In the genomic region with DNA sequence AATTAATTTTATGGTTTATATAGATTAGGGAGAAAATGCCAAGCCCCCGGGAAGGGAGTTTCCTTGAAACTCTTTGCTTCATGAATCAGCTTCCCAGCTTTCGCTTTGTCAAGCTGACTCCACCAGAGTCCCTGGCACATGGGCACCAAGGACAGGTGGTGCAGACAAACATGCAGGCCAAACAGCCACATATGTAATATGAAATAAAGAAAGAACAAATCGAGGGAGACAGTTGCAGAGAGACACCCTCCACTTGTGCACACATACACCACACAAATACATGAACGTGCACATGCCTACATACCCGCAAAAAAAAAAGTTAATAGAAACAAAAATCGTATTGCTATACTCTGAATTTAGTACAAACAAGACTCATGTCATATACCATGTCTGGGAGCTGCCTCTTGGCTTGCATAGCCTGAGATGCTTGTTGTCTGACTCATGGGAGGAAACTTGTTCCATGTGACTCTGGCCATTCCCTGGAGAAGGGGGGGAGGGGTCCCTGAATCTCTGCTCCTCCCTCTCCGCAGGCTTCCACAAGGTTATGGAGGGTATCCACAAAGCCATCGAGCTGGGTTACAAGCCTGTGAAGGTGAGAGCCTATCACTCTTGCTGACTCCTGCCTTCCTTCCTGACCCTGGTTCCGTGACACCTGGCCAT, we compare ENCODE assay signal across 12 mouse cellular contexts. TPM values are rescaled to one million over a fixed set of nuclear protein-coding genes. Genes with fewer than 3 reads are reported as not detected.
DNase-seq lines count a peak whose midpoint lies in the region; ATAC-seq and TF ChIP-seq lines count a peak whose summit lies in the region.
"Had no signal": no experiment of that assay in that cellular context is flagged by ENCODE, and none has a peak within 500 bp of the region (broad histone marks: within the 10 kb centered on the region; RNA-seq: fewer than 3 reads in every experiment).

No protein-coding gene starts in this region.

- TF ChIP-seq CTCF in brain, embryonic 14.5 days (IDR thresholded peaks at IDR 0.05; ENCODE audit: borderline replicate concordance, extremely low read depth, insufficient read depth, insufficient read length) = no peak

- 70% methylated on average over 9 of the region's 9 CpGs for WGBS in embryonic facial prominence, embryonic 15.5 days
- 79% methylated on average over 9 of the region's 9 CpGs for WGBS in embryonic facial prominence, embryonic 10.5 days
- WGBS in kidney, embryonic 16.5 days = 53% methylated on average over 8 of the region's 9 CpGs

- DNase-seq in embryonic facial prominence, embryonic 10.5 days (ENCODE audit: low spot score) = no peak
- DNase-seq in kidney, postnatal 14 days = no peak
- DNase-seq in brain, embryonic 14.5 days (ENCODE audit: low read depth) = peak; percentile 56
- peak; percentile 72 for DNase-seq in heart, postnatal 4 days
- no peak for DNase-seq in testis, postnatal 10 days (ENCODE audit: low spot score)
- DNase-seq in adrenal gland, adult 2 months = no peak
- DNase-seq: kidney, adult 11 months; layer of hippocampus, postnatal 36 days; lung, postnatal 14 days; thymus, postnatal 25 days had no signal

- no peak for TF ChIP-seq POLR2A in brain, embryonic 14.5 days (IDR thresholded peaks at IDR 0.05; ENCODE audit: borderline replicate concordance, extremely low read depth, insufficient read depth, insufficient read length, poor library complexity, severe bottlenecking)

- no peak overlapping the region for H3K4me3 ChIP-seq in embryonic facial prominence, embryonic 15.5 days (replicated peaks)
- no peak overlapping the region for H3K4me3 ChIP-seq in embryonic facial prominence, embryonic 10.5 days
- no peak overlapping the region for H3K4me3 ChIP-seq in kidney, embryonic 16.5 days (ENCODE audit: low read length)

- H3K27ac ChIP-seq in embryonic facial prominence, embryonic 15.5 days (replicated peaks) = no peak overlapping the region
- H3K27ac ChIP-seq in embryonic facial prominence, embryonic 10.5 days (replicated peaks) = no peak overlapping the region
- no peak overlapping the region for H3K27ac ChIP-seq in kidney, embryonic 16.5 days (ENCODE audit: low read length)

- no peak overlapping the region for H3K9ac ChIP-seq in embryonic facial prominence, embryonic 15.5 days
- H3K9ac ChIP-seq in kidney, embryonic 16.5 days (replicated peaks; ENCODE audit: low read length) = no peak overlapping the region

- no peaks in the 10 kb centered on the region for H3K9me3 ChIP-seq in embryonic facial prominence, embryonic 15.5 days (replicated peaks)
- no peaks in the 10 kb centered on the region for H3K9me3 ChIP-seq in embryonic facial prominence, embryonic 10.5 days
- H3K9me3 ChIP-seq in kidney, embryonic 16.5 days (ENCODE audit: low read length) = no peaks in the 10 kb centered on the region

- 0 out of 2 replicates have a peak, but pooled peaks have one; percentile 11 for ATAC-seq in embryonic facial prominence, embryonic 15.5 days (ENCODE audit: insufficient number of reproducible peaks, low FRiP score, low TSS enrichment, low read depth)
- ATAC-seq in kidney, embryonic 16.5 days (ENCODE audit: low FRiP score, low TSS enrichment) = peak; percentile 33; the same call in 1 of the 2 replicates

- no peaks in the 10 kb centered on the region for H3K4me1 ChIP-seq in embryonic facial prominence, embryonic 15.5 days
- peaks cover 8% of the 10 kb centered on the region; the same call in 1 of the 2 replicates for H3K4me1 ChIP-seq in embryonic facial prominence, embryonic 10.5 days
- H3K4me1 ChIP-seq in kidney, embryonic 16.5 days (ENCODE audit: insufficient read depth, low read length) = peaks cover 15% of the 10 kb centered on the region

- no peak overlapping the region for H3K4me2 ChIP-seq in embryonic facial prominence, embryonic 15.5 days (replicated peaks)
- H3K4me2 ChIP-seq in kidney, embryonic 16.5 days (replicated peaks; ENCODE audit: low read depth, low read length) = no peak overlapping the region

- H3K27me3 ChIP-seq in embryonic facial prominence, embryonic 15.5 days = no peaks in the 10 kb centered on the region
- no peaks in the 10 kb centered on the region for H3K27me3 ChIP-seq in embryonic facial prominence, embryonic 10.5 days (replicated peaks; ENCODE audit: low read depth, poor library complexity, severe bottlenecking)
- no peaks in the 10 kb centered on the region for H3K27me3 ChIP-seq in kidney, embryonic 16.5 days (ENCODE audit: insufficient read depth, low read length)

- peaks cover 13% of the 10 kb centered on the region for H3K36me3 ChIP-seq in embryonic facial prominence, embryonic 15.5 days
- H3K36me3 ChIP-seq in embryonic facial prominence, embryonic 10.5 days (replicated peaks) = peaks cover 42% of the 10 kb centered on the region
- peaks cover 11% of the 10 kb centered on the region for H3K36me3 ChIP-seq in kidney, embryonic 16.5 days (ENCODE audit: insufficient read depth, low read length)

RNA-seq across cellular contexts. Expression of gene Mocs1, which starts 20.5 kb away (rescaled TPM):
- 9.7 and 11.3 TPM in 2 replicates for polyA plus RNA-seq in embryonic facial prominence, embryonic 15.5 days (2015; fragmentation: Nextera tagmentation; extraction: Ambion mirVana)
- polyA plus RNA-seq in embryonic facial prominence, embryonic 10.5 days (2016; fragmentation: Nextera tagmentation; extraction: Ambion mirVana) = 6.4 and 7.4 TPM in 2 replicates
- 7.7 and 11.5 TPM in 2 replicates for polyA plus RNA-seq in kidney, embryonic 16.5 days (2015; fragmentation: Nextera tagmentation; extraction: Ambion mirVana)
- polyA plus RNA-seq in brain, embryonic 14.5 days (2012; rRNA removed) = 9.3 and 9.9 TPM in 2 replicates
- total RNA-seq in heart, postnatal 4 days (2021) = 10 to 100 TPM; 15.6 to 19.6 TPM
- total RNA-seq in adrenal gland, adult 2 months (2021) = 10 to 100 TPM; 36.2 to 55.3 TPM
- 39.5 and 42.7 TPM in 2 replicates for polyA plus RNA-seq in adrenal gland, adult 2 months (2012; rRNA removed)

Comparison
In these comparisons a context has a peak if more than half of its experiments do, and no peak if none do; other contexts are left out.
1. DNase-seq: peak in brain, embryonic 14.5 days (single experiment) and heart, postnatal 4 days (single experiment); none in embryonic facial prominence, embryonic 10.5 days (single experiment), kidney, postnatal 14 days (single experiment), testis, postnatal 10 days (single experiment) and adrenal gland, adult 2 months (single experiment).